Mouse (Mus musculus): Measurements from ENCODE around the gene Slc26a6.
A peak's percentile ranks its signal among the peaks of the same experiment; 100 is the strongest.

Gene Slc26a6

DNA sequence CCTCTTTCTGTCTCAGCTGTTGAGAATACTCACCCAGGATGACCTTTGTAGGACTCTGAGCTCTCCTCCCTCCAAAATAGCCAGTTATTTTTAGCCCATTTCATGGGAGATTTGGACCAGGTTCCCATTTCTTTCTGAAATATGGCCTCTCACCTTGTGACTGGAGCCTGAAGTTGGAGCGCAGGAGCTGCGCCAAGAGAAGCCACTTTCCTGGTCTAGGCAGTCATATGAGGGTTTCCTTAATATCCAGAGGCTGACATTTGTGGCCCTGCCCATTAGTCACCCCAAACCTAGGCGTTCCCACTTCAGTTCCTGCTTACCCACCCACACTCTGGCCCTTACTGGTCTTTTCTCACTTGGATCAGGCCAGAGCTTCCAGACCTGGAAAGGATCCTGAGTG lies at the start of gene Slc26a6:
Gene Slc26a6 (plus strand): TSS at position 308 of the 400 bp plus-strand sequence.
- DNase-seq (ENCODE audit: low spot score), result no peak

DNA sequence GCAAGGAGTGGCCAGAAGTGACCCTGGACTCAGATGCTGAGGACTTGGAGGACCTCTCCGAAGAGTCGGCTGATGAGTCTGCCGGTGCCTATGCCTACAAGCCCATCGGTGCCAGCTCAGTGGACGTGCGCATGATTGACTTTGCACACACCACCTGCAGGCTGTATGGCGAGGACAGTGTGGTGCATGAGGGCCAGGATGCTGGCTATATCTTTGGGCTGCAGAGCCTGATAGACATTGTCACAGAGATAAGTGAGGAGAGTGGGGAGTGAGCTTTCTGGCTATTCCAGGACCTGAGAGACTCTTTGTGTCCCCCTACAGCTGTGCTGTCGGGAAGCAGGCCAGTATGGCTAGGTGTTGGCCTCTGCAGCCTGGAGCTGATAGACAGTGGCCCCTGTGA lies 47.3 kb upstream of the Slc26a6 start:
- no peak for DNase-seq (ENCODE audit: low spot score)

DNA sequence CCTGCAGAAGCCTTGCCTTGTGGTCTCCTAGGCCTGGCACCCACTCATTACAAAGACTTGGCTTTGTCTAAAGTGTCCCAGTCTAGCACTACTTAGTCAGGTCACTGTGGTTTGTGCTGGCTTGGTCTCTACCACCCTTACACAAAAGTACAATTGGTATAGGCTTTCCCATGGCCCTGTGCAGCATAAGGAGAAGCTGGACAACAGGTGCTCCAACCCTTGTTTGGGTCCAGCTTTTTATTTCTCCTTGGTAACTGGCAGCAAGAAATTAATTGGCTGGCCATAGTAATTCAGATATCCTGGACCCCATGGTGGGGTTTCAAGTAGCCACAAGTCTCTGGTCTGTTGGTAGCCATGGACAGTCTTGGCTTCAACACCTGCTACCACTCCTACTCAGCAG lies 46.7 kb upstream of the Slc26a6 start:
- DNase-seq (ENCODE audit: low spot score), result no peak

GRCm38 (mm10) chr9:108806831-108807230 lies 46.3 kb upstream of the Slc26a6 start:
- no peak for DNase-seq (ENCODE audit: low spot score)

GRCm38 (mm10) chr9:108807674-108808073 lies 45.4 kb upstream of the Slc26a6 start:
- no peak for DNase-seq (ENCODE audit: low spot score)

DNA sequence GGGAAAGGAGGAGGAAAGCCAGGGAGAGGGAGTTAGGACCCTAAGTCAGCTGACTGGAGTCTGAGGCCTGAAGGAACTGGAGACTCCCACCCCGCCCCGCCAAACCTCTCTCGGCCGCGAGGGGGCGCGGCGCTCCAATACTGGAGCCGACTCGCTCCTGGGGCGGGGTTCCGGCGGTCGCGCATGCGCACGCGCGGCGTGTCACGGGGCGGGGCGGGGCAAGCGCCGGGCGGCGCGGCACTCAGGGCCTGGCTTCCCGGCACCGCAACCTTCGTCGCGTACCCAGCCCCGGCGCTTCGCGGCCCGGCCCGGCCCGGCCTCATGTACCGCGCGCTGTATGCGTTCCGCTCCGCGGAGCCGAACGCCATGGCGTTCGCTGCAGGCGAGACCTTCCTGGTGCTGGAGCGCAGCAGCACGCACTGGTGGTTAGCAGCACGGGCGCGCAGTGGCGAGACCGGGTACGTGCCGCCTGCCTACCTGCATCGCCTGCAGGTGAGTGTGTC lies 44.9 kb upstream of the Slc26a6 start, which contains the start of gene Nckipsd:
Gene Nckipsd (plus strand): TSS at position 206 of the 503 bp plus-strand sequence.
- DNase-seq (ENCODE audit: low spot score), result peak; percentile 94

DNA sequence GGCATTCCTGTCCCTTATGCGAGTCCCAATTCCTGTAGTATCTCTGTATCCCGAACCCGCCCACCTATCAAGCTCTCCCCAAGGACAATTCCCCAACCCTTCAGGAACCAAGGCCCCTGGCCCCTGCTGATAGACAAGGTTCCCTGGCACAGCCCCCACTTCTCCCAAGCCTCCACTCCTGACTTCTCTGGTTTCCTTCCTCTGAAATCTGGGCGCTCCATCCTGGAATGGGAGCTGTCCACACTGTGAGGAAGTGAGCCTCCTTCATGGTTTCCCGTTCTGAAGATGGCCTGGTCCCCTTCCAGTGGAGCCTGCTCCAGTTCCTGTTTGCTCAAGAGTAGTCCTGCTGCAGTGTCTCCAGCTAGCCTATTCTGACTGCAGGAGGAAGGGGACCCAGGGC lies 43.9 kb upstream of the Slc26a6 start:
- DNase-seq (ENCODE audit: low spot score), result no peak

- no peak for DNase-seq (ENCODE audit: low spot score)
Measured at GRCm38 (mm10) chr9:108809723-108810122, 43.4 kb upstream of the Slc26a6 start.

DNA sequence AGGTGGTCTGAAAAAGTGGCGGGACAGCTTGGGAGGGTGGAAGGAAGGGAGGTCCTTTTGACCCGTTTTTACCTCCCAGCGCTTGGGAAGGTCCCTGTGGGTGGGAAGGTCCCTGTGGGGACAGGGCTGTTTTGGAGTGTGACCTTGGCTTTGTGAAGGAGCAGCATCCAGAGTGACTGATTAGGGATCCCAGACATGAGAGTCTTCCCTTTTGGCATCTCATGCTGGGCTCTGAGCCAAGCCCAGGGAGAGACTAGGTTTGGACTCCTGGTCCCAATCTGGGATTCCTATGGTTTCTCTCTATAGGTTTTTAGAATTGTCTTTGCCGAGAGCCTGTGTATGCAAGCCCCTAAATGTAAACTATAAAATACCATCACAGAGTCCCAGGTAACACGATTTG lies 42.6 kb upstream of the Slc26a6 start:
- DNase-seq (ENCODE audit: low spot score), result no peak

DNA sequence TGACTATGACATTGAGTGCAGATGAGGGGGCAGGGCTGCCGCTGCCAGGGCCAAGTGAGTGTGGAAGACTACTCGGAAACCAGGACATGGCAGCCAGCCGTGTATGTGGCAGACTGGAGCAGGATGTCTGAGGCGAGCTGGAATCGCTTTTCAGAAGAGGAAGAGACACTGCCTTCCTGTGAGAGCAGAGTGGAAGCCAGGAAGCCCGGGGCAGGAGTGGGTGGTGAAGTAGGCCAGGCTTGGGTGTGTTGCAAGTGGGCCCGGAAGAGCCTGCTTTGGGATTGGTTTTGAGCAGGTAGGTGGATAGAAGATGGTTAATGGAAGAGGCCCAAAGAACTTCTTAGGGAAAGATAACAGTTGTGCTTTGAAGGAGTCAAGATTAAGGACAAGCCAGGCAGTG lies 37.5 kb upstream of the Slc26a6 start:
- DNase-seq (ENCODE audit: low spot score), result no peak

DNA sequence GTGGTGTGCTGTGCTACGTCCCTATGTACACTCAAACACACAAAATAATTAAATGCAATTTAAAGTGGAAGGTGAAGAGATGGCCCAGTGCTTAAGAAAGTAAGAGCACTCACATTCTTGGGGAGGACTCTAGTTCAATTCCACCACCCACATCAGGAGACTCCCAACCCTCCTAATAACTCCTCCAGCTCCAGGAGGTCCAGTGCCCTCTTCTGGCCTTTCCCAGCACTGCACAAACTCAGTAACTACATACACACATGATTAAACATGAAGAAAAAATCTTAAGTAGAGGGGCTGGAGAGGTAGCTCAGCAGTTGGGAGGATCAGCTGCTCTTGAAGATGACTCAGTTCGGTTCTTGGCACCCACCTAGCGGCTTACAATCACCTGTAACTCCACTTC lies 33.6 kb upstream of the Slc26a6 start:
- no peak for DNase-seq (ENCODE audit: low spot score)

- DNase-seq (ENCODE audit: low spot score), result no peak
Measured at GRCm38 (mm10) chr9:108820077-108820476, 33.0 kb upstream of the Slc26a6 start.

DNA sequence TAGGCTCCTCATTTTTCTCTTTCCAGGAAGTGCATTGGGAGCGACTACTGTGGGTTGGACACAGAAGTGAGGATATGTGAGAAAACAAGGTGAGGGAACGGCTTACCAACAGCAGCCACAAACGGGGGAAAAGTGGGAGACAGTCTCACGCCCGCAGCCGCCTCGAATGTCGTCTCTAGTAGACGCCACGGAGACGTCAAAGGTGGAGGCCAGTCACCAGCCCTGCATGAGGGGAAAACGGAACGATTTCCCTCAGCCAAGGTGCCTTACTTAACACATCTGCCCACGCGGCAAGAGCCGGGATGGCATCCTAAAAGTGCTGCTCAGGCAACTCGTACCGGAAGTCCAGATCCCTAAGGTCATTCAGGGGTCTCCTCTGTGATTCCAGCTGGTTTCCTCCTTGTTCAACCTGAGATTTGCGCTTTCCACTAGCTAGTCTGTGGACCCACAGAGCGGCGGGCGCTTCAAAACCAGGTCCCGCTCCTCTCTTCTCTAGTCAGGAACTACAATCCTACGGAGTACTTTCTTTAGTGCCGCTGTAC lies 28.9 kb upstream of the Slc26a6 start:
- no peak for DNase-seq (ENCODE audit: low spot score)

GRCm38 (mm10) chr9:108824755-108825413 lies 28.2 kb upstream of the Slc26a6 start:
- peak; percentile 64 for DNase-seq (ENCODE audit: low spot score)

GRCm38 (mm10) chr9:108825820-108826699 lies 27.0 kb upstream of the Slc26a6 start, which contains the start of gene Celsr3:
Gene Celsr3 (plus strand): TSS chr9:108826320.
- peak; percentile 84 for DNase-seq (ENCODE audit: low spot score)

- DNase-seq (ENCODE audit: low spot score), result peak; percentile 66
Measured at GRCm38 (mm10) chr9:108826700-108827340, 26.3 kb upstream of the Slc26a6 start.

- no peak for DNase-seq (ENCODE audit: low spot score)
Measured at GRCm38 (mm10) chr9:108827454-108827853, 25.6 kb upstream of the Slc26a6 start.

GRCm38 (mm10) chr9:108827906-108828305 lies 25.2 kb upstream of the Slc26a6 start:
- no peak for DNase-seq (ENCODE audit: low spot score)

GRCm38 (mm10) chr9:108831637-108832036 lies 21.4 kb upstream of the Slc26a6 start:
- DNase-seq (ENCODE audit: low spot score), result no peak

DNA sequence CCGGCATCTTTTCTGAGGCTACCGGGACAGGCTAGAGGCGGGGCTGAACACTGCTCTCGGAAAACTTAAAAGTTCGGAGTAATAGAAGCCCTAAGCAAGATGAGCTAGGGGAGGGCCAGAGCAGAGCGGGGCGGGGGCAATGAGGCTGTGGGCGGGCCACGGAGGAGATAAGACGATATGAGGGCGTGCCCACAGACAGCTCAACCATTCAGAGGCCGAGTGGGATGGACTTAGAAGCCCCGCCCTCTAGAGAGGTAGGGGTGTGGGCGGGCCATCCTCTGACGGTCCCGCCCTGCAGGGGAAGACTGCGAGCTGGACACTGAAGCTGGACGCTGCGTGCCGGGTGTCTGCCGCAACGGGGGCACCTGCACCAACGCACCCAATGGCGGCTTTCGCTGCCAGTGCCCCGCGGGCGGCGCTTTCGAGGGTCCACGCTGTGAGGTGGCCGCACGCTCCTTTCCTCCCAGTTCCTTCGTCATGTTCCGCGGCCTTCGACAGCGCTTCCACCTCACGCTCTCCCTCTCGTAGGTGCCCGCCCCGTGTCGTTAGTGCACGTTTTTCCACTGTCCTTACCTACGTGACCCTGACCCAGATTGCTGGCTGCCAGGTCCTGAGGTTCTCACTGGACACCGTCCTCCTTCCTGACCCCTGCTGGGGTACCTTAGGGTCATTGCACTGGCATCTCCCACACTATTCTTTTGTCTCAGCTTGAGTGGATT lies 20.5 kb upstream of the Slc26a6 start:
- peak; percentile 91 for DNase-seq (ENCODE audit: low spot score)

GRCm38 (mm10) chr9:108842989-108843388 lies 10.1 kb upstream of the Slc26a6 start:
- DNase-seq (ENCODE audit: low spot score), result no peak

GRCm38 (mm10) chr9:108845390-108845789 lies 7.7 kb upstream of the Slc26a6 start:
- DNase-seq (ENCODE audit: low spot score), result no peak
